Mouse (Mus musculus) forebrain, postnatal 0 days (tissue): ENCODE measurements around the gene Tspan18. TPM values are rescaled to one million over a fixed set of nuclear protein-coding genes. Genes with fewer than 3 reads are reported as not detected.

Source experiments
- ATAC-seq: fragments of 200-750 bp; cut with Nextera tagmentation; 2 replicates; pipeline ENCODE4 v1.8.0; 2017; ENCODE audit warnings: mild to moderate bottlenecking, moderate library complexity
- DNase-seq: peaks from one replicate; pipeline ENCODE4 v3.0.0-alpha.2; 2015
- H3K27ac ChIP-seq: fragments of 300-500 bp; sonication (generic); 2 replicates; pipeline ENCODE4 v1.5.1; 2014; ENCODE audit warnings: low read depth, mild to moderate bottlenecking, antibody characterized with exemption, low read length, moderate library complexity, mixed read lengths
- H3K27me3 ChIP-seq: fragments of 300-500 bp; sonication (generic); 2 replicates; pipeline ENCODE4 v1.6.1; 2014; ENCODE audit warnings: mild to moderate bottlenecking, low read length, mixed read lengths; ENCODE audit not compliant: insufficient read depth
- H3K36me3 ChIP-seq: fragments of 300-500 bp; sonication (generic); 2 replicates; pipeline ENCODE4 v1.6.1; 2014; ENCODE audit warnings: mild to moderate bottlenecking, moderate library complexity; ENCODE audit not compliant: insufficient read depth
- H3K4me1 ChIP-seq: fragments of 300-500 bp; sonication (generic); 2 replicates; pipeline ENCODE4 v1.6.1; 2014; ENCODE audit warnings: antibody characterized with exemption; ENCODE audit not compliant: insufficient read depth
- H3K4me2 ChIP-seq: fragments of 300-500 bp; sonication (generic); 2 replicates; pipeline ENCODE4 v1.6.1; 2014; ENCODE audit warnings: low read depth, mild to moderate bottlenecking, moderate library complexity
- H3K4me3 ChIP-seq: fragments of 300-500 bp; sonication (generic); 2 replicates; pipeline ENCODE4 v1.5.1; 2014; ENCODE audit warnings: low read depth, low read length, mixed read lengths
- H3K9ac ChIP-seq: fragments of 300-500 bp; sonication (generic); 2 replicates; pipeline ENCODE4 v1.6.1; 2014; ENCODE audit warnings: mild to moderate bottlenecking
- H3K9me3 ChIP-seq: fragments of 300-500 bp; sonication (generic); 2 replicates; pipeline ENCODE4 v1.6.1; 2016; ENCODE audit warnings: low read length
- CTCF ChIP-seq: sonication (generic); IDR thresholded peaks from 2 replicates; pipeline ENCODE4 v1.5.1; 2016; ENCODE audit warnings: antibody characterized with exemption, control low read depth, low read depth
- WGBS: fragments of 180-500 bp; shearing (Covaris S2); extraction: QIAGEN DNeasy Blood & Tissue Kit; methylation state at CpG from one replicate; pipeline ENCODE4 v1.1.7; 2014; 5-methylcytosine and 5-hydroxymethylcytosine counted together
- polyA plus RNA-seq: library from polyadenylated mRNA; unstranded; fragments of >200 nt; fragmentation: Nextera tagmentation; extraction: Ambion mirVana; gene quantifications from 2 replicates; pipeline ENCODE4 v1.2.1, GENCODE M21; 2015
- total RNA-seq: library from RNA; depleted of rRNA; stranded (reverse); fragments of >200 nt; gene quantifications from 2 replicates; pipeline ENCODE4 v1.2.3, GENCODE M21; 2014

The Tspan18 gene
- total and polyA plus RNA-seq, 2 experiments from 2014 or later = 14.4 to 23.1 TPM

DNA sequence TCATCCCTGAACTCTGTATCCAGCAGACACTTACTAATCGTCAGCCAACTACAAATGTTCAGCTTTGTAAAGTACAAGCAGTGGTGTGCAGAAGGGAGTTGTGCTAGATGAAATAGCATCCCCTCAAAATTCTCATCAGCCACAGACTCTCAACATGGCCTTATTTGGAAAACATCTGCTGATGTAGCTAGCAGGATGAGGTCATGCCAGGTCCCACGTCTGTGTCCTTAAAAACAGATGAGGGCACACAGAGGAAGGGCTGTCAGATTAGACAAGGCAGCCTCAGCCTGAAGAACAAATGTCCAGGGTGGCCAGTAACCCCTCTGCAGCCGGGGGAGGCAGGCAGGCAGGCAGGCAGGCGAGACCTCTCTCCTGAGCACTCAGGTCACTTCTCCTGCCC lies 56.8 kb downstream of the Tspan18 start:
- Histone ChIP-seq H3K27me3 (no peaks in the 10 kb centered on the region), H3K27ac (peak overlapping the region; percentile 29), H3K4me2 (no peak overlapping the region), H3K9me3 (no peaks in the 10 kb centered on the region), H3K36me3 (no peaks in the 10 kb centered on the region), H3K4me1 (no peaks in the 10 kb centered on the region), H3K9ac (no peak overlapping the region), H3K4me3 (no peak overlapping the region)
- 0 out of 2 replicates have a peak, but pooled peaks have one; percentile 9 for ATAC-seq
- WGBS = 30% methylated on average over 4 of the region's 4 CpGs
- no peak for DNase-seq
- TF ChIP-seq CTCF = no peak

DNA sequence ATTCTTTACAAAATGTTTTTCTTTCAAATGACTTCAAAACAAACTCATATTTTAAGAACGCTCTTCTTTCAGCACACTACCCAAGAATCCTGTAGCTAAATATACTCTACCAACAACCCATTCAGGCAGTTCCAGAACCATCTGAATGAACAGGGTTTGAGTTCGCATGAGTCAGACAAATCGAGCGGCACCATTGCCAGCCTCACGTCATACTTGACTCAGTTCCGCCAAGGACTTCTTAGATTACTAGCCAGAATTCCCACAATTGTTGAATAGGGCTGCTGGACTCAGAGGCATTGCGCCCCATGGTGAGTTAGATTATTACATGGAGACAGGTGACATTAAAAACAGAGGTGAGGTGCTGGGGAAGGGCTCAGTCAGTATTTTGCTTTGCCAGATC lies 58.3 kb downstream of the Tspan18 start:
- Histone ChIP-seq H3K4me3 (no peak overlapping the region), H3K36me3 (no peaks in the 10 kb centered on the region), H3K27ac (no peak overlapping the region), H3K9ac (no peak overlapping the region), H3K27me3 (no peaks in the 10 kb centered on the region), H3K4me1 (no peaks in the 10 kb centered on the region), H3K9me3 (no peaks in the 10 kb centered on the region), H3K4me2 (no peak overlapping the region)
- WGBS = 65% methylated on average over 7 of the region's 7 CpGs
- TF ChIP-seq CTCF = no peak
- ATAC-seq = no peak
- DNase-seq = no peak

DNA sequence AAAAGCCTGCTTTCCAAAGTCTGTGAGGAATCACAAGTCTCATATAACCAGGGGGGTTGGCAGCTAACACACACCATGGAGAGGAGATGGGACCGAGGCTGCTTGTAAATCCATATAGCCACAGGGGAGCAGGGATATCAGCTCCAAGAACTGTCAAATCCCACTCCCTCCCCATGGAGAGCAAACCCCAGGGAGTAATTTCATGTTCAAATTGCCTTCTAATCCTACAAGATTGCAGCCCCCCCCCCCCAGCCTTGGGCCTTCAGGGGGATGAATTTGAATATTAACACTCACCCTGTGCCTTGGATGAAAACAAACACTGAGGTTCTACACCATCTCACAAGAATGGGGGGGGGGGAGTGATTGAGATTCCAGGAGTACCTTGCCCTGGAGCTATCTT lies 60.4 kb downstream of the Tspan18 start:
- H3K4me2 ChIP-seq = no peak overlapping the region
- H3K27ac ChIP-seq = no peak overlapping the region
- H3K27me3 ChIP-seq = no peaks in the 10 kb centered on the region
- no peaks in the 10 kb centered on the region for H3K9me3 ChIP-seq
- WGBS = 33% methylated on average over 1 of the region's 1 CpGs
- TF ChIP-seq CTCF = no peak
- H3K4me3 ChIP-seq = no peak overlapping the region
- H3K36me3 ChIP-seq = no peaks in the 10 kb centered on the region
- no peaks in the 10 kb centered on the region for H3K4me1 ChIP-seq
- DNase-seq (no peak), ATAC-seq (no peak)
- H3K9ac ChIP-seq = no peak overlapping the region

DNA sequence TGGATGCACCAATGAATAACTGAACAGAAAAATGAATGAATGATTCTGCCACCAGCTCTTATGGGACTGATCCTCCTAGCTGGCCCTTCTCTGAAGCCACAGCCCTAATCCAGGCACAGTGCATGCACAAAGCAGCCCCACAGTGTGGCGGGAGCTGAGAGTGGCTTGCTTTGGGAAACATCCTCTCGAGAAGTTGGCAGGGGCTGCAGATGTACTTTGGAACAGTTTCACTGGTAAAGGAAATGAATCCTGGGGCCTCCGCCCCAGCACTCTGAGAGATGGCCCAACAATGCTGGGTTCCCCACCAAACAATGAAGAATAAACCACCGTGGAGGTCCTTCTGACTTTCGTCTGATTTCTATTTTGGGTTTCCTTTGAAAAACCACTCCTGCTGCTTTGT lies 64.2 kb downstream of the Tspan18 start:
- no peaks in the 10 kb centered on the region for H3K36me3 ChIP-seq
- no peak overlapping the region for H3K27ac ChIP-seq
- DNase-seq = no peak
- no peaks in the 10 kb centered on the region for H3K9me3 ChIP-seq
- WGBS = 31% methylated on average over 5 of the region's 5 CpGs
- H3K4me1 ChIP-seq = peaks cover 5% of the 10 kb centered on the region; the same call in 1 of the 2 replicates
- H3K27me3 ChIP-seq = no peaks in the 10 kb centered on the region
- ATAC-seq = no peak
- H3K4me2 ChIP-seq = no peak overlapping the region
- no peak overlapping the region for H3K9ac ChIP-seq
- no peak overlapping the region for H3K4me3 ChIP-seq
- TF ChIP-seq CTCF = no peak; the same call in 1 of the 2 replicates

DNA sequence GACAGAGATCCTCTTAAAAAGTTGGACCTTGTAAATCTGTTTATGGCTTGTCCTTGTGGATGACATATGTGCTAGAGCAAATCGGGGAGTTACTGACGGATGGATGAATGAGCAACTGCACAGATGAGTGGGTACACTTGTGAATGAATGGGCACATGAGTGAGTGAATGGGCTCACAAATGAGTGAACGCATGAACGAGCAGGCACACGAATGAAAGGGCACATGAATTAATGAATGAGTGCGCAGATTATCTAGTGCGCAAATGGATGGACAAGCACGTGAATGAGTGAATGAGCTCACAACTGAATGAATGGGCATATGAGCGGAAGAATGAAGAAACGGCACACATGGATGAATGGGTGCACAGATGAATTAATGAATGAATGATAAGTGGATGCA lies 64.7 kb downstream of the Tspan18 start:
- 52% methylated on average over 10 of the region's 10 CpGs for WGBS
- no peak for ATAC-seq
- Histone ChIP-seq H3K36me3 (no peaks in the 10 kb centered on the region), H3K27me3 (no peaks in the 10 kb centered on the region), H3K4me3 (no peak overlapping the region), H3K9ac (no peak overlapping the region), H3K4me2 (no peak overlapping the region), H3K4me1 (peaks cover 5% of the 10 kb centered on the region; the same call in 1 of the 2 replicates), H3K9me3 (no peaks in the 10 kb centered on the region), H3K27ac (no peak overlapping the region)
- TF ChIP-seq CTCF = no peak
- DNase-seq = no peak

DNA sequence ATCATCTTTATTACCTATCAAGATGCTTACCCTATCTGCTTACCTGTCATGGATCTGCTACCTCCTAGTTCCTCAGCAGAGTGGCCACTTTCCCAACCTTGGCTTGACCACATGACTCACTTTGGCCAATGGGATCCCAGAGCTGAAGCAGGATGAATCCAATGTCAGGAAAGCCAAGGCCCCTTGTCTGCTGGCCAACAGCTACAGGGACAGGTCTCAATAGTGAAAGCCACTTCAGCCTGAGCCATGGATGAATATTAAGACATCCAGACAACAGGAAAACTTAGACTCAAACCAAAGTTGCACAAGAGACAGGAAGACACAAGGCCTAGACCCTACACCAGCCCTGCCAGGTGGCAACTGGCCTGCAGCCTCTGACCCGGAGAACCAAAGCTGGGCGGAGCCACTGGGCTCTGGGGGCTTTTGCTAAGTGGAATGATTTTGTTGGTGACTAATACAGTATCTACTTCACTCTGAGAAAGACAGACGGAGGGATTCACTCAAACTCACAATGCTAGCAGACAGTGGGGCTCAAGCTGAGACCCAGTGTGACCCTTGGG lies 65.5 kb downstream of the Tspan18 start:
- TF ChIP-seq CTCF = no peak
- Histone ChIP-seq H3K4me2 (no peak overlapping the region), H3K4me3 (no peak overlapping the region), H3K27me3 (no peaks in the 10 kb centered on the region), H3K9ac (no peak overlapping the region), H3K36me3 (no peaks in the 10 kb centered on the region), H3K9me3 (no peaks in the 10 kb centered on the region), H3K4me1 (peaks cover 5% of the 10 kb centered on the region; the same call in 1 of the 2 replicates), H3K27ac (no peak overlapping the region)
- DNase-seq (no peak), ATAC-seq (no peak)
- WGBS = 86% methylated on average over 3 of the region's 3 CpGs

DNA sequence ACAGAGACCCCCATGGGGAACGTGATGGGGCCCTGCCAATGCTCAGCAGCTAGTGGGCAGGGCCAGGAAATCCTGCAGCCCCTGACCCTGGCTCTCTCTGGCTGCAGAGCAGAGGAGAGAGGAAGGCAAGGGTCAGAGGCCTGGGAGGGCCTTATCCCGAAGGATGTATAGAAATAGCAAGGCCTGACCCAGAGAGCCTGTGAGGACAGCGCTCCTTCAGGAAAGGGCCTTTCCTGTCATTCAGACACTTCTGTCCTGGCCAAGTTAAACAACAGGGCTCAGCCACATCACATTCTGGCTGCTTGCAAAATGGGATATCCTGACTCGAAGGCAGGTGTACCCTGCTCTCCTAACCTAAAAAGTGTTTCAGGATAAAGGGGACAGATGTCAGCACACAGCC lies 66.5 kb downstream of the Tspan18 start:
- Histone ChIP-seq H3K27ac (no peak overlapping the region), H3K9me3 (no peaks in the 10 kb centered on the region), H3K4me2 (no peak overlapping the region), H3K4me3 (no peak overlapping the region), H3K9ac (no peak overlapping the region), H3K27me3 (no peaks in the 10 kb centered on the region), H3K4me1 (peaks cover 5% of the 10 kb centered on the region; the same call in 1 of the 2 replicates), H3K36me3 (no peaks in the 10 kb centered on the region)
- WGBS = 69% methylated on average over 4 of the region's 4 CpGs
- DNase-seq = no peak
- no peak for ATAC-seq
- no peak for TF ChIP-seq CTCF
